Mouse (Mus musculus) CH12.LX (cell line): Measurements from ENCODE around the gene 6030408B16Rik. TPM values are rescaled to one million over a fixed set of nuclear protein-coding genes. Genes with fewer than 3 reads are reported as not detected.
A peak's percentile ranks its signal among the peaks of the same experiment; 100 is the strongest.

Experiments
- DNase-seq: peaks from one replicate; pipeline ENCODE4 v3.0.0-alpha.2; 2013; ENCODE audit errors: extremely low read depth
- H3K27ac ChIP-seq: 2 replicates; pipeline ENCODE4 v1.5.1; 2012; ENCODE audit warnings: low read depth, mild to moderate bottlenecking, control low read depth, moderate library complexity; ENCODE audit not compliant: insufficient read depth
- H3K27me3 ChIP-seq: replicated peaks from 2 replicates; pipeline ENCODE3; 2012; ENCODE audit warnings: inconsistent platforms
- H3K36me3 ChIP-seq, 2 experiments: replicated peaks in 1 of 2; 2 replicates each; pipeline versions ENCODE3 to v1.6.1; 2012; ENCODE audit warnings: inconsistent platforms in 1 of 2, low read length in 1 of 2, mild to moderate bottlenecking in 1 of 2, mixed read lengths in 1 of 2, moderate library complexity in 1 of 2; ENCODE audit not compliant: control insufficient read depth in 1 of 2, insufficient read depth in 1 of 2
- H3K4me1 ChIP-seq, 2 experiments: 2 replicates each; pipeline ENCODE4 v1.6.1; 2012; ENCODE audit warnings: inconsistent platforms in 1 of 2, moderate library complexity in 1 of 2; ENCODE audit not compliant: insufficient read depth in 2 of 2, control insufficient read depth in 1 of 2
- H3K4me2 ChIP-seq: 2 replicates; pipeline ENCODE4 v1.6.1; 2012; ENCODE audit warnings: low read depth, mild to moderate bottlenecking, control low read depth; ENCODE audit not compliant: poor library complexity, insufficient read depth, severe bottlenecking
- H3K4me3 ChIP-seq, 3 experiments: fragments of 150-350 bp in 1 of 3; sonication (generic) in 1 of 3; replicated peaks in 1 of 3; 2 replicates each; pipeline versions ENCODE3 to v1.5.1; 2011 to 2012; ENCODE audit warnings: low read depth in 2 of 3, low read length in 2 of 3, mild to moderate bottlenecking in 2 of 3, moderate library complexity in 2 of 3, control low read depth in 1 of 3, improper control_type of control experiment in 1 of 3, inconsistent platforms in 1 of 3, mixed read lengths in 1 of 3; ENCODE audit not compliant: poor library complexity in 1 of 3
- H3K79me2 ChIP-seq: replicated peaks from 2 replicates; pipeline ENCODE4 v1.6.1; 2012; ENCODE audit warnings: mild to moderate bottlenecking, moderate library complexity; ENCODE audit not compliant: control insufficient read depth, poor library complexity, insufficient read depth, severe bottlenecking; ENCODE audit errors: extremely low read depth
- H3K9ac ChIP-seq: 2 replicates; pipeline ENCODE4 v1.6.1; 2012; ENCODE audit warnings: low read depth, mild to moderate bottlenecking, control low read depth, moderate library complexity; ENCODE audit not compliant: insufficient read depth
- H3K9me3 ChIP-seq: replicated peaks from 2 replicates; pipeline ENCODE3; 2012; ENCODE audit warnings: low read length, inconsistent platforms, mixed read lengths
- BHLHE40 ChIP-seq: IDR thresholded peaks from 2 replicates; pipeline ENCODE4 v1.6.1; 2011; ENCODE audit warnings: mild to moderate bottlenecking, low read depth, low read length, improper control_type of control experiment
- CHD1 ChIP-seq: IDR thresholded peaks from 2 replicates; pipeline ENCODE4 v1.6.1; 2012; ENCODE audit warnings: low read depth, low read length, improper control_type of control experiment, inconsistent platforms
- CHD2 ChIP-seq: IDR thresholded peaks from 2 replicates; pipeline ENCODE4 v1.6.1; 2011; ENCODE audit warnings: low read length, improper control_type of control experiment
- CTCF ChIP-seq, 2 experiments: IDR thresholded peaks in 1 of 2; conservative IDR thresholded peaks in 1 of 2; 2 replicates each; pipeline ENCODE4 v1.5.1; 2011 to 2012; ENCODE audit warnings: low read depth in 2 of 2, low read length in 2 of 2, improper control_type of control experiment in 1 of 2, inconsistent platforms in 1 of 2, mild to moderate bottlenecking in 1 of 2, moderate library complexity in 1 of 2
- E2F4 ChIP-seq: IDR thresholded peaks from 2 replicates; pipeline ENCODE4 v1.6.1; 2011; ENCODE audit warnings: low read depth, low read length, improper control_type of control experiment; ENCODE audit not compliant: insufficient replicate concordance
- ELF1 ChIP-seq: IDR thresholded peaks from 2 replicates; pipeline ENCODE4 v1.6.1; 2014; ENCODE audit warnings: low read depth, mild to moderate bottlenecking, inconsistent platforms, low read length, improper control_type of control experiment
- EP300 ChIP-seq: IDR thresholded peaks from 2 replicates; pipeline ENCODE4 v1.6.1; 2011; ENCODE audit warnings: low read length, improper control_type of control experiment
- ETS1 ChIP-seq: conservative IDR thresholded peaks from 2 replicates; pipeline ENCODE4 v1.6.1; 2012; ENCODE audit warnings: low read depth, mild to moderate bottlenecking, inconsistent platforms, low read length, improper control_type of control experiment, moderate library complexity
- GABPA ChIP-seq: IDR thresholded peaks from 2 replicates; pipeline ENCODE4 v1.6.1; 2012; ENCODE audit warnings: low read depth, low read length, improper control_type of control experiment, inconsistent platforms; ENCODE audit not compliant: insufficient replicate concordance
- HCFC1 ChIP-seq: IDR thresholded peaks from 2 replicates; pipeline ENCODE4 v1.6.1; 2012; ENCODE audit warnings: low read depth, mild to moderate bottlenecking, inconsistent platforms, low read length, improper control_type of control experiment
- IRF4 ChIP-seq: IDR thresholded peaks from 2 replicates; pipeline ENCODE4 v1.6.1; 2014; ENCODE audit warnings: low read depth, mild to moderate bottlenecking, inconsistent platforms, low read length, improper control_type of control experiment
- JUN ChIP-seq: IDR thresholded peaks from 2 replicates; pipeline ENCODE4 v1.6.1; 2011; ENCODE audit warnings: low read depth, mild to moderate bottlenecking, low read length, improper control_type of control experiment, moderate library complexity; ENCODE audit not compliant: insufficient read depth
- JUND ChIP-seq: conservative IDR thresholded peaks from 2 replicates; pipeline ENCODE4 v1.6.1; 2011; ENCODE audit warnings: low read depth, low read length, improper control_type of control experiment
- KAT2A ChIP-seq: IDR thresholded peaks from 2 replicates; pipeline ENCODE4 v1.6.1; 2012; ENCODE audit warnings: low read length, improper control_type of control experiment, inconsistent platforms; ENCODE audit not compliant: insufficient replicate concordance
- MAFK ChIP-seq: IDR thresholded peaks from 2 replicates; pipeline ENCODE4 v1.6.1; 2011; ENCODE audit warnings: low read length, improper control_type of control experiment; ENCODE audit not compliant: insufficient replicate concordance
- MAX ChIP-seq: IDR thresholded peaks from 2 replicates; pipeline ENCODE4 v1.6.1; 2011; ENCODE audit warnings: low read length, improper control_type of control experiment
- MAZ ChIP-seq: IDR thresholded peaks from 2 replicates; pipeline ENCODE4 v1.6.1; 2012; ENCODE audit warnings: low read depth, mild to moderate bottlenecking, inconsistent platforms, low read length, improper control_type of control experiment, moderate library complexity
- MEF2A ChIP-seq: IDR thresholded peaks from 2 replicates; pipeline ENCODE4 v1.6.1; 2014; ENCODE audit warnings: low read depth, mild to moderate bottlenecking, inconsistent platforms, low read length, improper control_type of control experiment, borderline replicate concordance
- MXI1 ChIP-seq: IDR thresholded peaks from 2 replicates; pipeline ENCODE4 v1.6.1; 2011; ENCODE audit warnings: mild to moderate bottlenecking, low read depth, low read length, improper control_type of control experiment
- MYC ChIP-seq: IDR thresholded peaks from 2 replicates; pipeline ENCODE4 v1.6.1; 2011; ENCODE audit warnings: low read depth, mild to moderate bottlenecking, improper control_type of control experiment, low read length
- NELFE ChIP-seq: IDR thresholded peaks from 2 replicates; pipeline ENCODE4 v1.6.1; 2011; ENCODE audit warnings: low read depth, low read length, improper control_type of control experiment
- NRF1 ChIP-seq: IDR thresholded peaks from 2 replicates; pipeline ENCODE4 v1.6.1; 2014; ENCODE audit warnings: low read depth, mild to moderate bottlenecking, inconsistent platforms, low read length, improper control_type of control experiment, moderate library complexity
- PAX5 ChIP-seq: IDR thresholded peaks from 2 replicates; pipeline ENCODE4 v1.6.1; 2012; ENCODE audit warnings: low read length, inconsistent platforms, mixed read lengths
- POLR2A ChIP-seq: IDR thresholded peaks from 2 replicates; pipeline ENCODE4 v1.6.1; 2011; ENCODE audit warnings: low read depth, mild to moderate bottlenecking, improper control_type of control experiment, low read length
- POLR2AphosphoS2 ChIP-seq: IDR thresholded peaks from 2 replicates; pipeline ENCODE4 v1.6.1; 2011; ENCODE audit warnings: low read depth, low read length, improper control_type of control experiment
- RAD21 ChIP-seq: IDR thresholded peaks from 2 replicates; pipeline ENCODE4 v1.6.1; 2011; ENCODE audit warnings: low read depth, mild to moderate bottlenecking, low read length, improper control_type of control experiment, moderate library complexity
- RCOR1 ChIP-seq: conservative IDR thresholded peaks from 2 replicates; pipeline ENCODE4 v1.6.1; 2012; ENCODE audit warnings: low read depth, mild to moderate bottlenecking, inconsistent platforms, low read length, improper control_type of control experiment
- SIN3A ChIP-seq: IDR thresholded peaks from 2 replicates; pipeline ENCODE4 v1.6.1; 2012; ENCODE audit warnings: low read length, improper control_type of control experiment, inconsistent platforms
- SMC3 ChIP-seq: IDR thresholded peaks from 2 replicates; pipeline ENCODE4 v1.6.1; 2011; ENCODE audit warnings: low read depth, low read length, improper control_type of control experiment
- TBP ChIP-seq: conservative IDR thresholded peaks from 2 replicates; pipeline ENCODE4 v1.6.1; 2011; ENCODE audit warnings: low read depth, low read length, improper control_type of control experiment
- TCF12 ChIP-seq: IDR thresholded peaks from 2 replicates; pipeline ENCODE4 v1.6.1; 2014; ENCODE audit warnings: low read depth, mild to moderate bottlenecking, inconsistent platforms, low read length, improper control_type of control experiment
- UBTF ChIP-seq: IDR thresholded peaks from 2 replicates; pipeline ENCODE4 v1.6.1; 2012; ENCODE audit warnings: low read depth, mild to moderate bottlenecking, inconsistent platforms, low read length, improper control_type of control experiment, moderate library complexity
- USF1 ChIP-seq: IDR thresholded peaks from 2 replicates; pipeline ENCODE4 v1.6.1; 2014; ENCODE audit warnings: low read depth, mild to moderate bottlenecking, inconsistent platforms, low read length, improper control_type of control experiment
- USF2 ChIP-seq: conservative IDR thresholded peaks from 2 replicates; pipeline ENCODE4 v1.6.1; 2011; ENCODE audit warnings: low read depth, low read length, improper control_type of control experiment
- ZC3H11A ChIP-seq: IDR thresholded peaks from 2 replicates; pipeline ENCODE4 v1.6.1; 2012; ENCODE audit warnings: low read depth, mild to moderate bottlenecking, inconsistent platforms, low read length, improper control_type of control experiment
- ZKSCAN1 ChIP-seq: IDR thresholded peaks from 2 replicates; pipeline ENCODE4 v1.6.1; 2012; ENCODE audit warnings: low read depth, inconsistent platforms, low read length, improper control_type of control experiment, borderline replicate concordance
- ZMIZ1 ChIP-seq: IDR thresholded peaks from 2 replicates; pipeline ENCODE4 v1.6.1; 2012; ENCODE audit warnings: low read depth, mild to moderate bottlenecking, inconsistent platforms, low read length, improper control_type of control experiment
- ZNF384 ChIP-seq: IDR thresholded peaks from 2 replicates; pipeline ENCODE4 v1.6.1; 2012; ENCODE audit warnings: low read depth, low read length, improper control_type of control experiment, inconsistent platforms
- dilution Hi-C: fragments of 300-500 bp; cut with MboI; formaldehyde crosslinking; loops from 2 replicates; pipeline ENCODE4 v1.14.3; 2020; ENCODE audit warnings: low sequenced_read_pairs; ENCODE audit not compliant: extremely low pct_unique_long_range_greater_than_20kb, extremely low pct_ligation_motif_present
- in situ Hi-C: fragments of 300-500 bp; cut with MboI; formaldehyde crosslinking; loops from 3 replicates; pipeline ENCODE4 v1.14.3; 2019; ENCODE audit warnings: low sequenced_read_pairs, low pct_ligation_motif_present, low pct_unique_long_range_greater_than_20kb, mixed read lengths
- polyA plus RNA-seq: library from polyadenylated mRNA; unstranded; fragments of >175 nt; gene quantifications from 2 replicates; pipeline ENCODE4 v1.2.1, GENCODE M21; 2012; ENCODE audit warnings: low read depth; ENCODE audit not compliant: insufficient read length
- total RNA-seq, 2 experiments: library from RNA; depleted of rRNA; stranded (reverse); fragments of 300-350 nt in 1 of 2; fragments of >200 nt in 1 of 2; gene quantifications; 2 replicates each; pipeline ENCODE4 v1.2.3; 2012 to 2014

The 6030408B16Rik gene
- total and polyA plus RNA-seq, 3 experiments: 0.13 to 0.17 TPM; not detected in 1

DNA sequence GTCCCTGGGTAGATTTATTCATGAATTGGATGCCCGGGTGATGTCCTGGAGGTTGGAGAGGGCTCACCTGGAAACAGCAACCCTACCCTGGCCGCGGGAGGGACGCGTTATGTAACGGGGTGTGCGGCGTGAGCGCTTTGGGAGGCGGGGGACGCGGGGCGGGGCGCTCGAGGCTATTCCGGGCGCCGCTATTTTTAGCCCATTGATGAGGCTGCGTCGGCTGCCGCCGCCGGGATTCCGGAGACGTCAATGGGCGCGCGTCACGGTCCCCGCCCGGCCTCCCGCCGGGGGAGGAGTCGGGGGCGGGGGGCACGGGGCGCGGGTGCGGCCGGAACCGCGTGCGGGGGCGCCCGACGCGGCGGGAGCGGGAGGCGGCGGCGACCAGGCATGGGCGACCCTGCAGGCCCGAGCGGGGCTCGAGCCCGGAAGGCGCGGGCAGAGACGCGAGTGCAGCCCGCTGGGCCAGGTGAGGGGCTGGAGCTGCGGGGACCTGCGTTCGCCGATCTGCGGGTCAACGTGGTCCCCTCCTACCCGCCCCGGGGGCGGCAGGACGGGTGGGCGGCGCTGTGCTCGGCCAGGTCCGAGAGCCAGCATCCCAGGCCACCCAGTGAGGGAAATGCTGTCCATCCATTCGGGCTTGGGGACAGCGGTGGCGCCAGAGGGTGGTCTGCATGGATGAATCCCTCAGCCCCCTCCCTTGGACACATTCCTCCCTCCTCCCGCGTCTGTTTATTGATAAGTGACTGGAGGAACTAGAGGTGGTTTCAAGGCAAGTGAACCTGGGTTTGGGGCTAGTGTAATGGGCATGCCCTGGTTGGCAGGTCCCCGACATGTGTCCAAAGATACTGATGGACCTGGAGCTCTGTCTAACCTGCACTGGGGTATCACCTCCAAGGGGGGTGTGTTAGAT lies 38.9 kb upstream of the 6030408B16Rik start, which contains the start of gene Nr4a1:
Nr4a1 (plus strand) TSS at position 384 of the 910 bp plus-strand sequence.
- H3K27ac ChIP-seq: no peak within 1 kb of the TSS
- peaks cover 35 to 64% of the 10 kb centered on the region in 2 experiments for H3K4me1 ChIP-seq
- no peaks in the 10 kb centered on the region for H3K79me2 ChIP-seq
- peak within 1 kb of the TSS; percentile 36 to 55 (median 48) for H3K4me3 ChIP-seq
- H3K9ac ChIP-seq: peak within 1 kb of the TSS; percentile 9; the same call in 1 of the 2 replicates
- dilution Hi-C loops: no loop called here
- peaks cover 36% of the 10 kb centered on the region for H3K27me3 ChIP-seq
- in situ Hi-C loops: no loop called here
- DNase-seq: peak; percentile 81
- H3K9me3 ChIP-seq: peaks cover 35% of the 10 kb centered on the region
- no peaks in the 10 kb centered on the region for H3K36me3 ChIP-seq
- peak within 1 kb of the TSS; percentile 88 for H3K4me2 ChIP-seq
- TF ChIP-seq TCF12 (no peak), NRF1 (no peak), PAX5 (no peak), BHLHE40 (peak; percentile 91), RAD21 (no peak), CHD2 (no peak), TBP (no peak), ETS1 (peak; percentile 89), CHD1 (no peak), UBTF (no peak), EP300 (no peak), ZNF384 (no peak), NELFE (no peak), MAX (no peak), MXI1 (no peak; the same call in 1 of the 2 replicates), ZKSCAN1 (no peak), E2F4 (no peak), MYC (no peak), USF1 (no peak), MAFK (no peak), MEF2A (peak; percentile 96), SIN3A (peak; percentile 44; the same call in 1 of the 2 replicates), USF2 (no peak), HCFC1 (no peak), CTCF (conservative IDR thresholded peaks at IDR 0.05 in 1 of 2, IDR thresholded peaks at IDR 0.05 in 1 of 2; ENCODE audit: low read depth in 2 of 2, low read length in 2 of 2) (no peak), KAT2A (no peak), JUN (no peak), POLR2AphosphoS2 (no peak), ZMIZ1 (no peak), IRF4 (peak; percentile 33; the same call in 1 of the 2 replicates), JUND (no peak), SMC3 (no peak), RCOR1 (no peak), ZC3H11A (no peak), GABPA (no peak), ELF1 (no peak), POLR2A (no peak), MAZ (peak; percentile 76; the same call in 1 of the 2 replicates)
- TF ChIP-seq, all 38 proteins: peak for 6
